13 mouse cellular contexts compared by ENCODE assay signal in genomic region chr4:120432599-120433373, GRCm38 (mm10). TPM values are rescaled to one million over a fixed set of nuclear protein-coding genes. Genes with fewer than 3 reads are reported as not detected.
DNase-seq lines count a peak whose midpoint lies in the region; ATAC-seq and TF ChIP-seq lines count a peak whose summit lies in the region.
"Had no signal": no experiment of that assay in that cellular context is flagged by ENCODE, and none has a peak within 500 bp of the region (broad histone marks: within the 10 kb centered on the region; RNA-seq: fewer than 3 reads in every experiment).

No protein-coding gene starts in this region.

- 0 out of 2 replicates have a peak, but pooled peaks have one; percentile 43 for ATAC-seq in liver, embryonic 13.5 days (ENCODE audit: low read depth)

- intact Hi-C loops in left cerebral cortex, postnatal 10 days (cut with DNase I) = no loop called here

- WGBS in embryonic facial prominence, embryonic 10.5 days = 52% methylated on average over 11 of the region's 11 CpGs
- 72% methylated on average over 11 of the region's 11 CpGs for WGBS in liver, embryonic 13.5 days (ENCODE audit: insufficient replicate concordance)

- in situ Hi-C loops in ES-E14 (cut with MboI; ENCODE audit: low sequenced_read_pairs in 2 of 2, unreplicated experiment in 2 of 2) = no loop called here

- DNase-seq in A20 (ENCODE audit: low read depth, low spot score) (peak; percentile 61), ES-E14 (ENCODE audit: low read depth, low spot score) (peak; percentile 54)
- peak; percentile 46 for DNase-seq in embryonic facial prominence, embryonic 10.5 days (ENCODE audit: low spot score)
- DNase-seq in liver, embryonic 13.5 days = no peak
- no peak for DNase-seq in right cerebral cortex, postnatal 14 days
- no peak for DNase-seq in left cerebral cortex, postnatal 10 days (ENCODE audit: extremely low spot score in 1 of 2, low spot score in 2 of 2)
- DNase-seq in Muller cell, postnatal 12 days (ENCODE audit: inconsistent ontology term) = no peak
- DNase-seq: adrenal gland, postnatal 36 days; cerebellum, postnatal 36 days; gastrocnemius, postnatal 36 days; kidney, adult 2 months had no signal

- H3K4me1 ChIP-seq in ES-E14 (ENCODE audit: control insufficient read depth in 2 of 2, insufficient read depth in 2 of 2, low read length in 2 of 2, poor library complexity in 1 of 2) = no peaks in the 10 kb centered on the region; a peak in 2 of 4 replicates
- H3K4me1 ChIP-seq in embryonic facial prominence, embryonic 10.5 days = peaks cover 8% of the 10 kb centered on the region
- no peaks in the 10 kb centered on the region for H3K4me1 ChIP-seq in liver, embryonic 13.5 days (replicated peaks)

- H3K36me3 ChIP-seq in ES-E14 (ENCODE audit: control insufficient read depth, insufficient read depth, low read length, poor library complexity, severe bottlenecking) = no peaks in the 10 kb centered on the region
- no peaks in the 10 kb centered on the region for H3K36me3 ChIP-seq in embryonic facial prominence, embryonic 10.5 days (replicated peaks)
- no peaks in the 10 kb centered on the region for H3K36me3 ChIP-seq in liver, embryonic 13.5 days

- no peak overlapping the region; the same call in 1 of the 2 replicates for H3K9ac ChIP-seq in ES-E14 (ENCODE audit: insufficient read depth, low read depth, low read length, poor library complexity, severe bottlenecking)
- H3K9ac ChIP-seq in liver, embryonic 13.5 days = no peak overlapping the region
- H3K9ac ChIP-seq: hindbrain, embryonic 14.5 days had no signal

- H3K4me2 ChIP-seq in liver, embryonic 13.5 days = peak overlapping the region; percentile 12; the same call in 1 of the 2 replicates
- H3K4me2 ChIP-seq: hindbrain, embryonic 14.5 days had no signal

- peak overlapping the region; percentile 91; the same call in 1 of the 2 replicates for H3K27ac ChIP-seq in ES-E14 (ENCODE audit: insufficient read depth, low read depth, low read length, poor library complexity, severe bottlenecking)
- no peak overlapping the region for H3K27ac ChIP-seq in embryonic facial prominence, embryonic 10.5 days (replicated peaks)
- H3K27ac ChIP-seq in liver, embryonic 13.5 days = peak overlapping the region; percentile 53
- H3K27ac ChIP-seq: hindbrain, embryonic 14.5 days had no signal

- H3K4me3 ChIP-seq in ES-E14 (ENCODE audit: insufficient read depth in 1 of 2, low read depth in 1 of 2, low read length in 2 of 2, poor library complexity in 1 of 2, severe bottlenecking in 1 of 2) = 0 out of 4 replicates have a peak overlapping the region, but pooled peaks of 1 of the 2 experiments have one; percentile 35
- H3K4me3 ChIP-seq in embryonic facial prominence, embryonic 10.5 days = no peak overlapping the region
- no peak overlapping the region for H3K4me3 ChIP-seq in liver, embryonic 13.5 days (replicated peaks)
- H3K4me3 ChIP-seq: erythroblast, embryonic 14.5 days had no signal

- H3K9me3 ChIP-seq in ES-E14 (ENCODE audit: control insufficient read depth, insufficient read depth, low read depth, low read length) = no peaks in the 10 kb centered on the region
- H3K9me3 ChIP-seq in embryonic facial prominence, embryonic 10.5 days = no peaks in the 10 kb centered on the region
- H3K9me3 ChIP-seq in liver, embryonic 13.5 days (replicated peaks) = no peaks in the 10 kb centered on the region

- no peaks in the 10 kb centered on the region for H3K27me3 ChIP-seq in embryonic facial prominence, embryonic 10.5 days (replicated peaks; ENCODE audit: low read depth, poor library complexity, severe bottlenecking)
- no peaks in the 10 kb centered on the region for H3K27me3 ChIP-seq in liver, embryonic 13.5 days

TF ChIP-seq in ES-E14, 5 proteins besides CTCF, POLR2A, EP300 and RAD21:
- TF ChIP-seq HCFC1 (IDR thresholded peaks at IDR 0.05; ENCODE audit: borderline replicate concordance, insufficient read depth, low read length) (no peak), CHD2 (IDR thresholded peaks at IDR 0.05; ENCODE audit: low read depth, low read length) (no peak), ZNF384 (IDR thresholded peaks at IDR 0.05; ENCODE audit: low read depth, low read length) (no peak), ZC3H11A (IDR thresholded peaks at IDR 0.05; ENCODE audit: borderline replicate concordance, low read depth, low read length) (no peak), MAFK (IDR thresholded peaks at IDR 0.05; ENCODE audit: insufficient read depth, low read depth, low read length) (no peak)

RNA-seq across cellular contexts. Expression of gene Scmh1, which starts 27.7 kb away (rescaled TPM):
- total RNA-seq in ES-E14 (2012; rRNA removed) = 7.7 and 8.6 TPM in 2 replicates
- 34.7 and 40.8 TPM in 2 replicates for polyA plus RNA-seq in embryonic facial prominence, embryonic 10.5 days (2016; fragmentation: Nextera tagmentation; extraction: Ambion mirVana)
- 12.8 and 13.3 TPM in 2 replicates for polyA plus RNA-seq in liver, embryonic 13.5 days (2015; fragmentation: Nextera tagmentation; extraction: Ambion mirVana)
- total RNA-seq in left cerebral cortex, postnatal 10 days (2021) = 100 to 1,000 TPM; 129 TPM

Comparison
In these comparisons a context has a peak if more than half of its experiments do, and no peak if none do; other contexts are left out.
1. DNase-seq: peak in A20 (single experiment), ES-E14 (single experiment) and embryonic facial prominence, embryonic 10.5 days (single experiment); none in liver, embryonic 13.5 days (single experiment), right cerebral cortex, postnatal 14 days (single experiment), left cerebral cortex, postnatal 10 days (0 of 2) and Muller cell, postnatal 12 days (single experiment).
2. RNA of gene Scmh1, which starts 27.7 kb away (total RNA-seq): 129 TPM in left cerebral cortex, postnatal 10 days; 7.7 to 8.6 TPM in ES-E14; every median in the first group is over 10 times any median in the second.